Mouse (Mus musculus): ENCODE data around the gene Paxbp1. TPM values are rescaled to one million over a fixed set of nuclear protein-coding genes. Genes with fewer than 3 reads are reported as not detected.

The Paxbp1 gene
- polyA plus RNA-seq (2014; fragmentation: Illumina TruSeq; extraction: RNeasy Lipid Tissue Mini Kit (QIAGEN cat#74804); ENCODE audit: low read depth, low replicate concordance) = 170 TPM

GRCm38 (mm10) chr16:91044270-91045182 is at the start of gene Paxbp1:
TSS of gene Paxbp1 (minus strand) at chr16:91044543.

GRCm38 (mm10) chr16:91011021-91011683 is 33.2 kb downstream of the Paxbp1 start, which contains the start of gene Synj1:
TSS of gene Synj1 (minus strand) at chr16:91011308.

Other genes with a start within 250 kb of the Paxbp1 start
- 2.8 TPM for gene Urb1, start 234.1 kb downstream of the Paxbp1 start, polyA plus RNA-seq (2014; fragmentation: Illumina TruSeq; extraction: RNeasy Lipid Tissue Mini Kit (QIAGEN cat#74804); ENCODE audit: low read depth, low replicate concordance)
- gene Eva1c, start 217.8 kb downstream of the Paxbp1 start, polyA plus RNA-seq (2014; fragmentation: Illumina TruSeq; extraction: RNeasy Lipid Tissue Mini Kit (QIAGEN cat#74804); ENCODE audit: low read depth, low replicate concordance) = not detected
- gene Cfap298, start 109.4 kb downstream of the Paxbp1 start, polyA plus RNA-seq (2014; fragmentation: Illumina TruSeq; extraction: RNeasy Lipid Tissue Mini Kit (QIAGEN cat#74804); ENCODE audit: low read depth, low replicate concordance) = 2.6 TPM
- 60.5 TPM for gene Synj1, start 33.2 kb downstream of the Paxbp1 start, polyA plus RNA-seq (2014; fragmentation: Illumina TruSeq; extraction: RNeasy Lipid Tissue Mini Kit (QIAGEN cat#74804); ENCODE audit: low read depth, low replicate concordance)
- gene 4932438H23Rik, start 50.6 kb upstream of the Paxbp1 start, polyA plus RNA-seq (2014; fragmentation: Illumina TruSeq; extraction: RNeasy Lipid Tissue Mini Kit (QIAGEN cat#74804); ENCODE audit: low read depth, low replicate concordance) = 2.3 TPM
- gene Olig2, start 180.9 kb upstream of the Paxbp1 start, polyA plus RNA-seq (2014; fragmentation: Illumina TruSeq; extraction: RNeasy Lipid Tissue Mini Kit (QIAGEN cat#74804); ENCODE audit: low read depth, low replicate concordance) = not detected
- not detected for gene Olig1, start 225.2 kb upstream of the Paxbp1 start, polyA plus RNA-seq (2014; fragmentation: Illumina TruSeq; extraction: RNeasy Lipid Tissue Mini Kit (QIAGEN cat#74804); ENCODE audit: low read depth, low replicate concordance)

Measured in sigmoid colon, adult 10 weeks (tissue).